Mouse (Mus musculus) midbrain, embryonic 14.5 days (tissue): ENCODE data around the gene Ambra1. TPM values are rescaled to one million over a fixed set of nuclear protein-coding genes. Genes with fewer than 3 reads are reported as not detected.

Experiments used
- ATAC-seq: fragments of 200-750 bp; cut with Nextera tagmentation; 2 replicates; pipeline ENCODE4 v1.8.0; 2017; ENCODE audit warnings: moderate number of reproducible peaks, moderate library complexity; ENCODE audit not compliant: low FRiP score, low TSS enrichment
- DNase-seq: peaks from one replicate; pipeline ENCODE4 v3.0.0-alpha.2; 2015
- H3K27ac ChIP-seq: fragments of 300-500 bp; sonication (generic); replicated peaks from 2 replicates; pipeline ENCODE4 v1.5.1; 2014; ENCODE audit warnings: mild to moderate bottlenecking, low read depth, low read length, moderate library complexity
- H3K27me3 ChIP-seq: fragments of 300-500 bp; sonication (generic); 2 replicates; pipeline ENCODE4 v1.6.1; 2014; ENCODE audit warnings: low read length, control low read depth, mixed read lengths; ENCODE audit not compliant: control insufficient read depth, insufficient read depth
- H3K36me3 ChIP-seq: fragments of 300-500 bp; sonication (generic); 2 replicates; pipeline ENCODE4 v1.6.1; 2014; ENCODE audit warnings: low read length, control low read depth; ENCODE audit not compliant: control insufficient read depth, insufficient read depth
- H3K4me1 ChIP-seq: fragments of 300-500 bp; sonication (generic); 2 replicates; pipeline ENCODE4 v1.6.1; 2014; ENCODE audit warnings: mild to moderate bottlenecking, antibody characterized with exemption, low read length, control low read depth; ENCODE audit not compliant: control insufficient read depth, insufficient read depth
- H3K4me2 ChIP-seq: fragments of 300-500 bp; sonication (generic); 2 replicates; pipeline ENCODE4 v1.6.1; 2014; ENCODE audit warnings: mild to moderate bottlenecking, low read length, moderate library complexity
- H3K4me3 ChIP-seq: fragments of 300-500 bp; sonication (generic); replicated peaks from 2 replicates; pipeline ENCODE4 v1.5.1; 2014; ENCODE audit warnings: low read depth, low read length
- H3K9ac ChIP-seq: fragments of 300-500 bp; sonication (generic); replicated peaks from 2 replicates; pipeline ENCODE4 v1.6.1; 2014; ENCODE audit warnings: mild to moderate bottlenecking, low read length, moderate library complexity
- H3K9me3 ChIP-seq: fragments of 300-500 bp; sonication (generic); 2 replicates; pipeline ENCODE4 v1.6.1; 2016; ENCODE audit warnings: low read length, control low read depth, mixed read lengths; ENCODE audit not compliant: control insufficient read depth
- WGBS: fragments of 180-500 bp; shearing (Covaris S2); extraction: QIAGEN DNeasy Blood & Tissue Kit; methylation state at CpG from one replicate; pipeline ENCODE4 v1.1.7; 2014; 5-methylcytosine and 5-hydroxymethylcytosine counted together
- polyA plus RNA-seq: library from polyadenylated mRNA; unstranded; fragments of >200 nt; fragmentation: Nextera tagmentation; extraction: Ambion mirVana; gene quantifications from 2 replicates; pipeline ENCODE4 v1.2.1, GENCODE M21; 2014

Gene Ambra1
- polyA plus RNA-seq, 1 experiment from 2014 or later, result 22.8 TPM

GRCm38 (mm10) chr2:91705736-91706135 lies 24.2 kb upstream of the Ambra1 start:
- H3K4me2 ChIP-seq, result no peak overlapping the region
- H3K4me3 ChIP-seq, result no peak overlapping the region
- H3K9ac ChIP-seq, result no peak overlapping the region
- peaks cover 10% of the 10 kb centered on the region for H3K4me1 ChIP-seq
- no peak for DNase-seq
- H3K9me3 ChIP-seq, result no peaks in the 10 kb centered on the region
- H3K27me3 ChIP-seq, result no peaks in the 10 kb centered on the region
- no peak overlapping the region for H3K27ac ChIP-seq
- no peaks in the 10 kb centered on the region for H3K36me3 ChIP-seq
- WGBS, result 88% methylated on average over 6 of the region's 6 CpGs
- no peak for ATAC-seq

- Histone ChIP-seq H3K4me3 (no peak overlapping the region), H3K36me3 (no peaks in the 10 kb centered on the region), H3K9ac (no peak overlapping the region), H3K9me3 (no peaks in the 10 kb centered on the region), H3K27me3 (no peaks in the 10 kb centered on the region), H3K27ac (no peak overlapping the region), H3K4me2 (no peak overlapping the region), H3K4me1 (peaks cover 12% of the 10 kb centered on the region)
- DNase-seq, result no peak
- no peak for ATAC-seq
These were observed 23.5 kb upstream of the Ambra1 start for GRCm38 (mm10) chr2:91706456-91706855.

GRCm38 (mm10) chr2:91708361-91708760 lies 21.6 kb upstream of the Ambra1 start:
- Histone ChIP-seq H3K36me3 (no peaks in the 10 kb centered on the region), H3K27ac (no peak overlapping the region), H3K27me3 (no peaks in the 10 kb centered on the region), H3K4me2 (no peak overlapping the region), H3K9me3 (no peaks in the 10 kb centered on the region), H3K4me1 (peaks cover 16% of the 10 kb centered on the region), H3K9ac (no peak overlapping the region), H3K4me3 (no peak overlapping the region)
- ATAC-seq (no peak), DNase-seq (no peak)
- 98% methylated on average over 6 of the region's 6 CpGs for WGBS

- Histone ChIP-seq H3K27me3 (no peaks in the 10 kb centered on the region), H3K9me3 (no peaks in the 10 kb centered on the region), H3K36me3 (no peaks in the 10 kb centered on the region), H3K9ac (peak within 1 kb of the TSS; percentile 80), H3K27ac (peak within 1 kb of the TSS; percentile 83), H3K4me3 (peak within 1 kb of the TSS; percentile 93), H3K4me1 (peaks cover 16% of the 10 kb centered on the region), H3K4me2 (peak within 1 kb of the TSS; percentile 86)
- peak; percentile 97 for DNase-seq
- peak; percentile 99 for ATAC-seq
- WGBS, result under 1% methylated on average over 66 of the region's 66 CpGs
These were observed 19.4 kb upstream of the Ambra1 start, which contains the start of the genes Atg13 and Harbi1 for GRCm38 (mm10) chr2:91710272-91711234. Atg13 (minus strand) TSS chr2:91710576. Harbi1 (plus strand) TSS chr2:91710852.

GRCm38 (mm10) chr2:91711256-91711925 lies 18.5 kb upstream of the Ambra1 start:
- H3K4me1 ChIP-seq, result peaks cover 16% of the 10 kb centered on the region
- peak overlapping the region; percentile 80 for H3K9ac ChIP-seq
- DNase-seq (no peak), ATAC-seq (no peak)
- no peaks in the 10 kb centered on the region for H3K27me3 ChIP-seq
- peak overlapping the region; percentile 93 for H3K4me3 ChIP-seq
- WGBS, result 6% methylated on average over 8 of the region's 8 CpGs
- peak overlapping the region; percentile 86 for H3K4me2 ChIP-seq
- H3K36me3 ChIP-seq, result 0 out of 2 replicates have a peak, but pooled peaks cover 3% of the 10 kb centered on the region
- peak overlapping the region; percentile 83 for H3K27ac ChIP-seq
- H3K9me3 ChIP-seq, result no peaks in the 10 kb centered on the region

GRCm38 (mm10) chr2:91714921-91715320 lies 15.0 kb upstream of the Ambra1 start:
- Histone ChIP-seq H3K4me1 (peaks cover 7% of the 10 kb centered on the region), H3K9me3 (no peaks in the 10 kb centered on the region), H3K27me3 (no peaks in the 10 kb centered on the region), H3K27ac (no peak overlapping the region), H3K4me2 (no peak overlapping the region), H3K9ac (no peak overlapping the region), H3K36me3 (0 out of 2 replicates have a peak, but pooled peaks cover 6% of the 10 kb centered on the region), H3K4me3 (no peak overlapping the region)
- 64% methylated on average over 1 of the region's 1 CpGs for WGBS
- DNase-seq, result no peak
- ATAC-seq, result no peak

- Histone ChIP-seq H3K4me2 (no peak overlapping the region), H3K36me3 (peaks cover 14% of the 10 kb centered on the region), H3K27me3 (no peaks in the 10 kb centered on the region), H3K4me1 (no peaks in the 10 kb centered on the region), H3K27ac (no peak overlapping the region), H3K9ac (no peak overlapping the region), H3K4me3 (no peak overlapping the region), H3K9me3 (no peaks in the 10 kb centered on the region)
- DNase-seq, result no peak
- ATAC-seq, result no peak
- WGBS, result 94% methylated on average over 6 of the region's 6 CpGs
These were observed 11.7 kb upstream of the Ambra1 start for GRCm38 (mm10) chr2:91718276-91718675.

GRCm38 (mm10) chr2:91723382-91723781 lies 6.6 kb upstream of the Ambra1 start:
- WGBS, result 79% methylated on average over 4 of the region's 4 CpGs
- H3K4me2 ChIP-seq, result no peak overlapping the region
- no peak for ATAC-seq
- no peaks in the 10 kb centered on the region for H3K27me3 ChIP-seq
- no peaks in the 10 kb centered on the region for H3K4me1 ChIP-seq
- H3K9ac ChIP-seq, result no peak overlapping the region
- no peak overlapping the region for H3K27ac ChIP-seq
- no peaks in the 10 kb centered on the region for H3K9me3 ChIP-seq
- no peak overlapping the region for H3K4me3 ChIP-seq
- H3K36me3 ChIP-seq, result peaks cover 8% of the 10 kb centered on the region
- no peak for DNase-seq
